Mouse (Mus musculus) forebrain, embryonic 12.5 days (tissue): ENCODE data around the gene Sytl2. TPM values are rescaled to one million over a fixed set of nuclear protein-coding genes. Genes with fewer than 3 reads are reported as not detected.

ENCODE experiments used
- ATAC-seq: fragments of 200-750 bp; cut with Nextera tagmentation; 2 replicates; pipeline ENCODE4 v1.8.0; 2017; ENCODE audit warnings: moderate TSS enrichment; ENCODE audit not compliant: low FRiP score
- H3K27ac ChIP-seq: fragments of 300-500 bp; sonication (generic); 2 replicates; pipeline ENCODE4 v1.5.1; 2016; ENCODE audit warnings: mild to moderate bottlenecking
- H3K27me3 ChIP-seq: fragments of 300-500 bp; sonication (generic); 2 replicates; pipeline ENCODE4 v1.6.1; 2016; ENCODE audit warnings: mild to moderate bottlenecking
- H3K36me3 ChIP-seq: fragments of 300-500 bp; sonication (generic); replicated peaks from 2 replicates; pipeline ENCODE4 v1.6.1; 2016; ENCODE audit warnings: mild to moderate bottlenecking
- H3K4me1 ChIP-seq: fragments of 300-500 bp; sonication (generic); 2 replicates; pipeline ENCODE4 v1.6.1; 2016
- H3K4me2 ChIP-seq: fragments of 300-500 bp; sonication (generic); 2 replicates; pipeline ENCODE4 v1.6.1; 2016; ENCODE audit warnings: mild to moderate bottlenecking, moderate library complexity
- H3K4me3 ChIP-seq: fragments of 300-500 bp; sonication (generic); replicated peaks from 2 replicates; pipeline ENCODE4 v1.5.1; 2016; ENCODE audit warnings: mild to moderate bottlenecking
- H3K9ac ChIP-seq: fragments of 300-500 bp; sonication (generic); 2 replicates; pipeline ENCODE4 v1.6.1; 2016; ENCODE audit warnings: mild to moderate bottlenecking
- H3K9me3 ChIP-seq: fragments of 300-500 bp; sonication (generic); 2 replicates; pipeline ENCODE4 v1.6.1; 2016
- WGBS: fragments of 180-500 bp; shearing (Covaris S2); methylation state at CpG from one replicate; pipeline ENCODE4 v1.1.7; 2016; 5-methylcytosine and 5-hydroxymethylcytosine counted together
- polyA plus RNA-seq: library from polyadenylated mRNA; unstranded; fragments of >200 nt; fragmentation: Nextera tagmentation; extraction: Ambion mirVana; gene quantifications from 2 replicates; pipeline ENCODE4 v1.2.1, GENCODE M21; 2016

Gene Sytl2
- 0.67 and 1.0 TPM in 2 replicates for polyA plus RNA-seq

DNA sequence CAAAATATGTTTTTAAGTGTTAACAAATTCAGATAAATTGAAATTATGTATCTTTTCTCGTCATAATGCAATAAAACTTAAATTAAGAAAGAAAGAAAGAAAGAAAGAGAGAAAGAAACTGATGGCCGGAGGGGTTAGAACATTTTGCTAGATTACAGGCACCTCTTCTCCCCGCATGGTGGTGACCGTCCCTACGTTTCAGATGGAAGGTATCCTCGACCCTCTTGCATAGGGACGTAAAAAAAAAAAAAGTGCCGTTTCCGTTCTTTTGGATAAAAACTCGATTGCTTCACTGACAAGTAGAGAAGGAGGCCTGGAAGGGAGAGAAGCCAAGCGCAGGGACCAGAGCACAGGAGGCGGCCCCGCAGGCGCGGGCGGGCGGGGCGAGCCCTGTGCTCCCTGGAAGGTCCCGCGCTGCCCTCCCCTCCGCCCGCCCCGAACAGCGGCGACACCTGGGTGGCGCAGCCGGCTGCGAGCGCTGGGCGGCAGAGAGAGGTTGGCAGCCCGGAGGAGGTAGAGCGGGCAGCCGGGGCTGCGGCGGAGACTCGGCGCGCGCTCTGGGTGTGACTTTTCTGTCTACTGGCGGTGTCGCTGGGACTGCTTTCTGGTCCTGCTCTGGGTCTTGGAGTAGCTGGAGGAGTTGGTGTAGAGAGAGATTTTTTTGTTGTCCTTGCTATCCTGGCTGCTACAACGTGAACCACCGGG, at the start of gene Sytl2:
TSS of gene Sytl2 (plus strand) at position 311 of the 705 bp plus-strand sequence.
- Histone ChIP-seq H3K36me3 (no peaks in the 10 kb centered on the region), H3K27ac (no peak within 1 kb of the TSS), H3K4me1 (peaks cover 11% of the 10 kb centered on the region), H3K9me3 (no peaks in the 10 kb centered on the region), H3K4me2 (peak within 1 kb of the TSS; percentile 74), H3K4me3 (peak within 1 kb of the TSS; percentile 54), H3K9ac (peak within 1 kb of the TSS; percentile 42), H3K27me3 (peaks cover 36% of the 10 kb centered on the region)
- 1% methylated on average over 37 of the region's 43 CpGs for WGBS
- peak; percentile 86 for ATAC-seq

DNA sequence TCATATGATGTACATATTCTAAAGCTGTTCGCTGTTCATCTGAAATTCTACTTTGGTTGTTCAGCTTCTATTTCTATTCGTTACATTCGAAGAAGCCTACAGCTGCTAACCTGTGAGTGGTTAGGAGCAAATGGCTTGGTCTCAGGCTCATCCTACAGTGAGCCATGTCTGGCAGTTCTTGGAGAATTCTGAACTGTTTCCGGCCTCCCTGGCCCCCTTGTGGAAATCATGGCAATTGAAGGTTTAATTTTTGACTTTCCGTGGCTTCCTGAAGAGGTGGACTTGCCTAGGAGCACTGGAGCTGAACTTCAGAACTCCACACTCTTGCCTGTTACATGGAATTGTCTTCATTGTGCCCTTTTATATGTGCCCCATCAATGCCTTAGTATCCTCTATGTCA, 49.1 kb upstream of the Sytl2 start:
- Histone ChIP-seq H3K9me3 (no peaks in the 10 kb centered on the region), H3K36me3 (no peaks in the 10 kb centered on the region), H3K4me3 (no peak overlapping the region), H3K4me2 (no peak overlapping the region), H3K27me3 (no peaks in the 10 kb centered on the region), H3K27ac (no peak overlapping the region), H3K4me1 (no peaks in the 10 kb centered on the region), H3K9ac (no peak overlapping the region)
- WGBS, result 79% methylated on average over 5 of the region's 5 CpGs
- no peak for ATAC-seq

GRCm38 (mm10) chr7:90258701-90259100, 43.4 kb upstream of the Sytl2 start:
- Histone ChIP-seq H3K4me2 (no peak overlapping the region), H3K27me3 (no peaks in the 10 kb centered on the region), H3K9ac (no peak overlapping the region), H3K27ac (no peak overlapping the region), H3K4me1 (peaks cover 10% of the 10 kb centered on the region; the same call in 1 of the 2 replicates), H3K4me3 (no peak overlapping the region), H3K9me3 (no peaks in the 10 kb centered on the region), H3K36me3 (no peaks in the 10 kb centered on the region)
- ATAC-seq, result no peak
- 93% methylated on average over 2 of the region's 2 CpGs for WGBS

DNA sequence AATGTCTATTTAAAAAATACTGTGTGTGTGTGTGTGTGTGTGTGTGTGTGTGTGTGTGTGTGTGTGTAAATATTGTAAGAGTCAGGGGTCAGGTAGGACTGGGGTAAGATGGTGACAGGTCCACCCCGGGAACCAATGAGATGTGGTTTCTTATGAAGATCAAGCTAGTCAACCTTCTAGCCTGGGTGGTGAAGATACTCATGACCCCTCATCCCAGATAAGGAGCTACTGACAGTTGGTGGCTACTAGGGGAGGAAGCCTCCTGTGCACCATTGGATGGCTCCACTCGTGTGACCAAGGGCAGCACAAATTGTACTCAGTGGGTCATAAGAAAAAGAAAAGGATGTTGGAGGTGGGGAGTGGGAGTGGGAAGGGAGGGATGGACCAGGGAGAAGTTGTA, 42.2 kb upstream of the Sytl2 start:
- Histone ChIP-seq H3K9ac (no peak overlapping the region), H3K36me3 (no peaks in the 10 kb centered on the region), H3K27me3 (no peaks in the 10 kb centered on the region), H3K4me2 (no peak overlapping the region), H3K4me1 (peaks cover 10% of the 10 kb centered on the region; the same call in 1 of the 2 replicates), H3K4me3 (no peak overlapping the region), H3K9me3 (no peaks in the 10 kb centered on the region), H3K27ac (no peak overlapping the region)
- ATAC-seq, result no peak
- 83% methylated on average over 2 of the region's 2 CpGs for WGBS

GRCm38 (mm10) chr7:90261902-90262599, 40.0 kb upstream of the Sytl2 start:
- H3K27ac ChIP-seq, result peak overlapping the region; percentile 78
- 14% methylated on average over 7 of the region's 7 CpGs for WGBS

DNA sequence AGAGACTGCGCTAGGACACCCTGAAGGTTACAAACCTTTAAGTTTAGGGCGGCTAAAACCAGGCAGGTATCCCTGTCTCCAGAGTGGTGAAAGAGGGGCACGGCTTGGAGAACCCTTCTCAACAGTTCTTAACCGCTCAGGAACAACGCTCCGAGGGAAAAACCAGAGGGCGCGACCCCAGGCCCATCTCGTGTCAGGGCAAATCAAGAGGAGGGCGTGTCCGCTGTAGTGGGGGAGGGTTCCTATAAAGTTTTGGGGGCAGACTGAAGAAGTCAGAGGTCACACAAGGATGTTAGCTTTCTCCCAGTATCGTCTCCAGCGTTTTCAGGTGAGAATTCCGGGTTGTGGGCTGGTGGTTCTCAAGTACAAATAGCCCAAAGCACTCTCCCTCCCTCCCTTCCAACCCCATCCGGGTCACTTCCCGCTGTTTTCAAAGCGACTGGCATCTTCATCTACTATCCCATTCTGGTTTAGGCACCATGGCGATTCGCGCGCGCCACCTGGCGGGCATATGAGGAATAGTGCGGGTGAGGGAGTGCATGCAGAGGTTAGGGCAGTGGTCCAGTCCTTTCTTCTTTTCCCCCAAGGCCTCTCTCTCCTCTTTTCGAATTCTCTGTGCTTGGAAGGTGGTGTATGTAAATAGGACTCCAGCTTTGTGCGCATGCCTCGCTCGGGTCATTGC, 36.6 kb upstream of the Sytl2 start, which contains the start of gene Ccdc83:
TSS of gene Ccdc83 (minus strand) at position 489 of the 682 bp plus-strand sequence.
- Histone ChIP-seq H3K4me1 (peaks cover 16% of the 10 kb centered on the region), H3K4me3 (peak within 1 kb of the TSS; percentile 21), H3K9ac (peak within 1 kb of the TSS; percentile 21; the same call in 1 of the 2 replicates), H3K36me3 (no peaks in the 10 kb centered on the region), H3K27me3 (no peaks in the 10 kb centered on the region), H3K27ac (no peak within 1 kb of the TSS), H3K9me3 (no peaks in the 10 kb centered on the region), H3K4me2 (peak within 1 kb of the TSS; percentile 51)
- ATAC-seq, result peak; percentile 86
- 5% methylated on average over 28 of the region's 28 CpGs for WGBS

More at GRCm38 (mm10) chr7:90261902-90262599, 40.0 kb upstream of the Sytl2 start:
- H3K4me3 ChIP-seq, result no peak overlapping the region
- peak; percentile 67 for ATAC-seq
- peak overlapping the region; percentile 26 for H3K4me2 ChIP-seq
- H3K27me3 ChIP-seq, result no peaks in the 10 kb centered on the region
- H3K9ac ChIP-seq, result no peak overlapping the region
- peaks cover 16% of the 10 kb centered on the region for H3K4me1 ChIP-seq
- H3K9me3 ChIP-seq, result no peaks in the 10 kb centered on the region
- no peaks in the 10 kb centered on the region for H3K36me3 ChIP-seq

GRCm38 (mm10) chr7:90270141-90270540, 31.9 kb upstream of the Sytl2 start:
- ATAC-seq, result no peak
- no peak overlapping the region for H3K27ac ChIP-seq
- no peaks in the 10 kb centered on the region for H3K9me3 ChIP-seq
- no peaks in the 10 kb centered on the region for H3K27me3 ChIP-seq
- peaks cover 4% of the 10 kb centered on the region for H3K4me1 ChIP-seq
- no peak overlapping the region for H3K4me3 ChIP-seq
- no peak overlapping the region for H3K4me2 ChIP-seq
- WGBS, result 86% methylated on average over 3 of the region's 3 CpGs
- no peak overlapping the region for H3K9ac ChIP-seq
- H3K36me3 ChIP-seq, result no peaks in the 10 kb centered on the region

DNA sequence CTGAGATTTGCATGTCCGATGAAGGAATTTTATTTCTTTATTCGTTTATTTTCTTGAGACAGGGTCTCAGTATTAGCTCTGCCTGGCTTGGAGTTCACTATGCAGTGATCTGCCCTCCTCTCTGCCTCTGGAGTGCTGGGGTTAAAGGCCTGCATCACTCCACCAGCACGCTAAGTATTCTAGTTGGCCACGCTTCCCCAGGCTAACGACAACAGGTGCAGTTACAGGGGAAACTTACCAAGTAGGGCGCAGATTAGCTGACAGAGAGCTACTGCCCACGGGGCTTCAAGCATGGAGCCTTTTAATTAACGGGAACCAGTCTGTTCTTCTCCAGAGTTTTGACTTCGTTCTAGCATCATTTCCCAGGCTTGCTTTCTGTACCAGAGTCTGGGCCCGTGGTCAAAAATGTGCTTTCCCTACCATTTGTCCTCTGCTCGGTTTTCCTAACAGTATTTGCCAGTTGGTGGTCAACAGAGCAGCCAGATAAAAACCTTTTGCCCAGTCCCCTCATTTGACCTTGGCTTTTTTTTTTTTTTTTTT, 27.4 kb upstream of the Sytl2 start:
- H3K36me3 ChIP-seq, result no peaks in the 10 kb centered on the region
- no peak overlapping the region for H3K27ac ChIP-seq
- H3K9me3 ChIP-seq, result no peaks in the 10 kb centered on the region
- no peak overlapping the region for H3K4me3 ChIP-seq
- 57% methylated on average over 11 of the region's 11 CpGs for WGBS
- ATAC-seq, result no peak
- H3K27me3 ChIP-seq, result no peaks in the 10 kb centered on the region
- no peaks in the 10 kb centered on the region for H3K4me1 ChIP-seq
- no peak overlapping the region for H3K9ac ChIP-seq
- H3K4me2 ChIP-seq, result no peak overlapping the region

DNA sequence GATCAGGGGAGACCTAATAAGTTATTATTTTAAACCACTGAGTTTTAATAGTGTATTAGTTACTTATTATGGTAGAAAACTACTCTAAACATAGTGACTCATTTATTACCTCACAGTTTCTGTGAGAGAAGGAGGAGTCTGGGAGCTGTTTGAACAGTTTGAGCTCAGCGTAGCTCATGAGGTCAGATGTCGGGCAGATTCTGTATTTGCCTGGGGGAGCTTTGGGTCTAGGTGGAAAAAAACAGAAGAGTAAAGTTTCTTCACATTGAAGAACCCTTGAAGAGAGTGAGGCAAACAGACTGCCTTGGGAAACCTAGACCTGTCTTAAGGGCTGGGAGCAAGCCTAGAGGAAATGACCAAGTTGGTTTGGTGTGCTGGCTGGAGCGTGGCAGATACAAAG, 24.8 kb upstream of the Sytl2 start:
- no peaks in the 10 kb centered on the region for H3K27me3 ChIP-seq
- no peak overlapping the region for H3K4me3 ChIP-seq
- H3K36me3 ChIP-seq, result no peaks in the 10 kb centered on the region
- 83% methylated on average over 3 of the region's 3 CpGs for WGBS
- H3K9me3 ChIP-seq, result no peaks in the 10 kb centered on the region
- no peak overlapping the region for H3K27ac ChIP-seq
- H3K9ac ChIP-seq, result no peak overlapping the region
- no peak overlapping the region for H3K4me2 ChIP-seq
- no peak for ATAC-seq
- no peaks in the 10 kb centered on the region for H3K4me1 ChIP-seq

GRCm38 (mm10) chr7:90277769-90278168, 24.3 kb upstream of the Sytl2 start:
- H3K4me1 ChIP-seq, result no peaks in the 10 kb centered on the region
- no peaks in the 10 kb centered on the region for H3K36me3 ChIP-seq
- H3K4me2 ChIP-seq, result no peak overlapping the region
- H3K27me3 ChIP-seq, result no peaks in the 10 kb centered on the region
- no peaks in the 10 kb centered on the region for H3K9me3 ChIP-seq
- no peak for ATAC-seq
- 88% methylated on average over 4 of the region's 4 CpGs for WGBS
- no peak overlapping the region for H3K27ac ChIP-seq
- H3K9ac ChIP-seq, result no peak overlapping the region
- no peak overlapping the region for H3K4me3 ChIP-seq

DNA sequence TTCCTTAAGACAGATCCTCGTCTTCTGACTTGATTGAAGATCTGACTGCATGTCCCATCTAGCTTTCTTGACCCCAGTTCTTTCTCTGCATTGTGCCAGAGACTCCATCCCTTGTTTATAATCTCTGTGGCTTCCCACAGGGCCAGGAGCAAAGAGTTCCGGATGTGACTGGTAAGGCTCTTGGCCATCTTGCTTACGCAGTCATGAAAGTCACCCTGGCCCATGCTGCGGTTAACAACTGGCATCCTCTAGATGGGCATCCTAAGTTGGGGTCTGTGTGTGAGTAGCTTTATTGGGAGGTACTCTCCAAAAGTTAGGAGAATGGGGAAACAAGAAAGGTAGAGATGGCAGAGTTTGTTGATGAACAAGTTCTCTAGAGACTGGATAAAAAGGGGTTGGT, 22.9 kb upstream of the Sytl2 start:
- Histone ChIP-seq H3K4me2 (no peak overlapping the region), H3K9me3 (no peaks in the 10 kb centered on the region), H3K36me3 (no peaks in the 10 kb centered on the region), H3K4me1 (no peaks in the 10 kb centered on the region), H3K27me3 (no peaks in the 10 kb centered on the region), H3K4me3 (no peak overlapping the region), H3K27ac (no peak overlapping the region), H3K9ac (no peak overlapping the region)
- ATAC-seq, result no peak
- 92% methylated on average over 4 of the region's 4 CpGs for WGBS

GRCm38 (mm10) chr7:90280274-90280875, 21.7 kb upstream of the Sytl2 start:
- no peak overlapping the region for H3K27ac ChIP-seq
- no peaks in the 10 kb centered on the region for H3K27me3 ChIP-seq
- H3K9me3 ChIP-seq, result no peaks in the 10 kb centered on the region
- WGBS, result 68% methylated on average over 11 of the region's 11 CpGs
- no peaks in the 10 kb centered on the region for H3K4me1 ChIP-seq
- H3K9ac ChIP-seq, result no peak overlapping the region
- no peaks in the 10 kb centered on the region for H3K36me3 ChIP-seq
- no peak for ATAC-seq
- no peak overlapping the region for H3K4me3 ChIP-seq
- no peak overlapping the region for H3K4me2 ChIP-seq
